Mouse (Mus musculus): ENCODE results near the gene Tgfbr2.

DNA sequence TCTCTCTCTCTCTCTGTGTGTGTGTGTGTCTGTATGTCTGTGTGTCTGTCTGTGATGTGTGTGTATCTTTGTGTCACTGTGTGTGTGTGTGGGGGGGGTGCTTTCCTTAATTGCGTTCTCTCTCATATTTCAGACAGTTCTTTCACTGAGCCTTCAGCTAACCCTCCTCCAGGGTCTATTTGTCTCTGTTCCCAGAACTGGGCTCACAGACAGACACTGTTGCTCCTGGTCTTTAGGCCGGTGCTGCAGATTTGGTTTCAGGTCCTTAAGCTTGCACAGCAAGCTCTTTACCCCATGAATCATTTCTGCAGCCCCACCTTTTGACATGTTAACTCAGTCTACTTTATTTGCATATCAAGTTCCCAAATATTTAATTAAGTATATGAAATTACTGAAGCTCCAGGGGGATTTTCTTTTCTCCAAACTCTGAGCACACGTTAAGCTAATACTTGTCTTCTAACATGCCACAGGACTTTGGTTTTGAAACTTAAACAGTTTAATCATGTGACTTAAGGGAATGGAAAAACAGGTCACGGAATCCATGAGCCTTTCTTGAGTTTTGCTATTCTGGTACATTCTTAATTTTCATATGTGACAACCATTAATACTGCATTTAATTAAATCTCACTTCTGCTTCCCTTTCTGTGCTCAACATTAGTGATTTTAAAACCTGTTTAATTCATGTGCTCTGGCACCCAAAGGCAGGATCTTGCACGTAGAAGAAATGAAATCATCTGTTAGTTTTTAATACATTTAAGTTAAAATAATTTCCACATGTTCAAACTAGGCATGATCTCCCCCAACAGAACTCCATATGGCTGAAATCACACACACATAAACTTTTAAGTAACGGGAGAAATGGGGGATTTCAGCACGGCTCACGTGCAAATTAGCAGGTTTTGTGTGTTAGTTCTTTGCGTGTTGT lies 44.3 kb upstream of the Tgfbr2 start:
- TF ChIP-seq MYB (IDR thresholded peaks at IDR 0.05; ENCODE audit: low read depth, low read length) (no peak), MYC (IDR thresholded peaks at IDR 0.05; ENCODE audit: low read depth, low read length) (no peak), CHD1 (IDR thresholded peaks at IDR 0.05; ENCODE audit: low read depth, low read length) (no peak), CTCF (IDR thresholded peaks at IDR 0.05 in 2 of 3, conservative IDR thresholded peaks at IDR 0.05 in 1 of 3; ENCODE audit: control insufficient read depth in 1 of 3, insufficient read depth in 1 of 3, low read depth in 2 of 3, low read length in 3 of 3, poor library complexity in 1 of 3, severe bottlenecking in 1 of 3) (no peak), TBP (IDR thresholded peaks at IDR 0.05; ENCODE audit: low read depth, low read length) (no peak), NELFE (IDR thresholded peaks at IDR 0.05; ENCODE audit: low read depth, low read length) (no peak), POLR2A (IDR thresholded peaks at IDR 0.05; ENCODE audit: control insufficient read depth in 1 of 2, insufficient read depth in 1 of 2, low read depth in 1 of 2, low read length in 2 of 2, poor library complexity in 1 of 2) (no peak), NRF1 (IDR thresholded peaks at IDR 0.05; ENCODE audit: insufficient read depth, low read depth, low read length, poor library complexity, severe bottlenecking) (no peak), POLR2AphosphoS2 (IDR thresholded peaks at IDR 0.05; ENCODE audit: low read length) (no peak), MAFK (IDR thresholded peaks at IDR 0.05; ENCODE audit: borderline replicate concordance, low read depth, low read length) (no peak), RAD21 (IDR thresholded peaks at IDR 0.05; ENCODE audit: low read depth, low read length) (no peak), SMC3 (IDR thresholded peaks at IDR 0.05; ENCODE audit: low read depth, low read length) (no peak), USF1 (IDR thresholded peaks at IDR 0.05; ENCODE audit: low read depth, low read length) (no peak), ZC3H11A (IDR thresholded peaks at IDR 0.05; ENCODE audit: low read depth, low read length) (no peak)
